Mouse (Mus musculus) megakaryocyte, adult 5-6 weeks (primary cell): ENCODE measurements around the gene Vps45. TPM values are rescaled to one million over a fixed set of nuclear protein-coding genes. Genes with fewer than 3 reads are reported as not detected.

Experiments
- total RNA-seq, 2 experiments: library from RNA; stranded (forward) in 1 of 2; stranded (reverse) in 1 of 2; fragments of 153-499, 151-499 nt in 1 of 2; fragments of 221-1000, 200-1000 nt in 1 of 2; gene quantifications; 2 replicates each; pipeline versions ENCODE4 v1.2.3 to v1.2.4; 2015 to 2017

Gene Vps45
- total RNA-seq, 2 experiments from 2014 or later: 9.5 to 31.2 TPM

Other genes with a start within 250 kb of the Vps45 start
- gene Rprd2, start 239.6 kb downstream of the Vps45 start, total RNA-seq (2015): 51.6 and 57.0 TPM in 2 replicates
- gene Rprd2, start 239.6 kb downstream of the Vps45 start, total RNA-seq (2017): 17.9 and 26.9 TPM in 2 replicates
- 27.3 and 29.1 TPM in 2 replicates for gene Prpf3, start 202.6 kb downstream of the Vps45 start, total RNA-seq (2015)
- 15.7 and 25.9 TPM in 2 replicates for gene Prpf3, start 202.6 kb downstream of the Vps45 start, total RNA-seq (2017)
- 143 and 165 TPM in 2 replicates for gene Mrps21, start 186.9 kb downstream of the Vps45 start, total RNA-seq (2015)
- gene Mrps21, start 186.9 kb downstream of the Vps45 start, total RNA-seq (2017): 333 and 410 TPM in 2 replicates
- gene Ciart, start 176.2 kb downstream of the Vps45 start, total RNA-seq (2015): 1.0 and 1.2 TPM in 2 replicates
- 0.85 and 1.6 TPM in 2 replicates for gene Ciart, start 176.2 kb downstream of the Vps45 start, total RNA-seq (2017)
- gene BC028528, start 166.5 kb downstream of the Vps45 start, total RNA-seq (2015): 88.2 and 97.9 TPM in 2 replicates
- 114 and 117 TPM in 2 replicates for gene BC028528, start 166.5 kb downstream of the Vps45 start, total RNA-seq (2017)
- gene Aph1a, start 164.5 kb downstream of the Vps45 start, total RNA-seq (2015): 28.3 and 31.4 TPM in 2 replicates
- 38.9 and 39.2 TPM in 2 replicates for gene Aph1a, start 164.5 kb downstream of the Vps45 start, total RNA-seq (2017)
- not detected in 2 replicates for gene Car14, start 153.8 kb downstream of the Vps45 start, total RNA-seq (2015)
- gene Car14, start 153.8 kb downstream of the Vps45 start, total RNA-seq (2017): not detected in 2 replicates
- gene Anp32e, start 129.2 kb downstream of the Vps45 start, total RNA-seq (2015): 88.7 and 117 TPM in 2 replicates
- 250 and 285 TPM in 2 replicates for gene Anp32e, start 129.2 kb downstream of the Vps45 start, total RNA-seq (2017)
- 116 and 124 TPM in 2 replicates for gene Plekho1, start 62.5 kb downstream of the Vps45 start, total RNA-seq (2015)
- gene Plekho1, start 62.5 kb downstream of the Vps45 start, total RNA-seq (2017): 104 and 119 TPM in 2 replicates
- 1.2 and 1.3 TPM in 2 replicates for gene Otud7b, start 46.1 kb upstream of the Vps45 start, total RNA-seq (2015)
- gene Otud7b, start 46.1 kb upstream of the Vps45 start, total RNA-seq (2017): 3.1 and 4.8 TPM in 2 replicates
- gene Mtmr11, start 103.5 kb upstream of the Vps45 start, total RNA-seq (2015): 0.09 TPM in 1 of 2 replicates, not detected in the other
- gene Mtmr11, start 103.5 kb upstream of the Vps45 start, total RNA-seq (2017): not detected in 2 replicates
- gene Sf3b4, start 113.9 kb upstream of the Vps45 start, total RNA-seq (2015): 51.0 and 64.8 TPM in 2 replicates
- gene Sf3b4, start 113.9 kb upstream of the Vps45 start, total RNA-seq (2017): 15.4 and 16.3 TPM in 2 replicates
- gene Sv2a, start 122.7 kb upstream of the Vps45 start, total RNA-seq (2015): 0.09 and 0.11 TPM in 2 replicates
- gene Sv2a, start 122.7 kb upstream of the Vps45 start, total RNA-seq (2017): 0.07 TPM in 1 of 2 replicates, not detected in the other
- 11.9 and 14.2 TPM in 2 replicates for gene Bola1, start 161.2 kb upstream of the Vps45 start, total RNA-seq (2015)
- 9.9 and 12.1 TPM in 2 replicates for gene Bola1, start 161.2 kb upstream of the Vps45 start, total RNA-seq (2017)
- 6.0 and 6.9 TPM in 2 replicates for gene Hist2h2ab, start 161.4 kb upstream of the Vps45 start, total RNA-seq (2015)
- 70.6 and 78.2 TPM in 2 replicates for gene Hist2h2ab, start 161.4 kb upstream of the Vps45 start, total RNA-seq (2017)
- gene Hist2h2ac, start 162.4 kb upstream of the Vps45 start, total RNA-seq (2015): 43.3 and 49.5 TPM in 2 replicates
- gene Hist2h2ac, start 162.4 kb upstream of the Vps45 start, total RNA-seq (2017): 3,888 and 4,875 TPM in 2 replicates
- 10.2 and 11.9 TPM in 2 replicates for gene Hist2h2be, start 162.7 kb upstream of the Vps45 start, total RNA-seq (2015)
- 14.8 and 14.9 TPM in 2 replicates for gene Hist2h2be, start 162.7 kb upstream of the Vps45 start, total RNA-seq (2017)
- 319 and 351 TPM in 2 replicates for gene Hist2h3c2, start 180.7 kb upstream of the Vps45 start, total RNA-seq (2015)
- gene Hist2h3c2, start 180.7 kb upstream of the Vps45 start, total RNA-seq (2017): 146 and 157 TPM in 2 replicates
- gene Hist2h2aa2, start 181.8 kb upstream of the Vps45 start, total RNA-seq (2015): 98.2 and 115 TPM in 2 replicates
- gene Hist2h2aa2, start 181.8 kb upstream of the Vps45 start, total RNA-seq (2017): not detected in 2 replicates
- not detected in 2 replicates for gene Hist2h2aa1, start 187.0 kb upstream of the Vps45 start, total RNA-seq (2015)
- gene Hist2h2aa1, start 187.0 kb upstream of the Vps45 start, total RNA-seq (2017): 12,468 and 14,692 TPM in 2 replicates
- gene Hist2h3c1, start 188.2 kb upstream of the Vps45 start, total RNA-seq (2015): 17.8 and 20.2 TPM in 2 replicates
- 2.8 TPM in 1 of 2 replicates, not detected in the other for gene Hist2h3c1, start 188.2 kb upstream of the Vps45 start, total RNA-seq (2017)
- 187 and 212 TPM in 2 replicates for gene Hist2h4, start 204.8 kb upstream of the Vps45 start, total RNA-seq (2015)
- 175 TPM in 2 replicates for gene Hist2h4, start 204.8 kb upstream of the Vps45 start, total RNA-seq (2017)
- gene Hist2h3b, start 210.2 kb upstream of the Vps45 start, total RNA-seq (2015): 1,096 and 1,674 TPM in 2 replicates
- gene Hist2h3b, start 210.2 kb upstream of the Vps45 start, total RNA-seq (2017): 491 and 548 TPM in 2 replicates
- gene Hist2h2bb, start 211.3 kb upstream of the Vps45 start, total RNA-seq (2015): 1,241 and 1,605 TPM in 2 replicates
- 11,779 and 12,958 TPM in 2 replicates for gene Hist2h2bb, start 211.3 kb upstream of the Vps45 start, total RNA-seq (2017)
- 15.7 and 25.4 TPM in 2 replicates for gene Fcgr1, start 235.5 kb upstream of the Vps45 start, total RNA-seq (2015)
- 24.5 and 27.9 TPM in 2 replicates for gene Fcgr1, start 235.5 kb upstream of the Vps45 start, total RNA-seq (2017)